Mouse (Mus musculus): ENCODE measurements around the gene Mtmr4. TPM values are rescaled to one million over a fixed set of nuclear protein-coding genes. Genes with fewer than 3 reads are reported as not detected.
A peak's percentile ranks its signal among the peaks of the same experiment; 100 is the strongest.

Mtmr4 gene
- total RNA-seq (2012; rRNA removed): 29.4 and 40.5 TPM in 2 replicates
- total RNA-seq (2014; rRNA removed): 27.2 and 29.5 TPM in 2 replicates
- 31.7 and 32.9 TPM in 2 replicates for polyA plus RNA-seq (2012; ENCODE audit: insufficient read length, low read depth)

DNA sequence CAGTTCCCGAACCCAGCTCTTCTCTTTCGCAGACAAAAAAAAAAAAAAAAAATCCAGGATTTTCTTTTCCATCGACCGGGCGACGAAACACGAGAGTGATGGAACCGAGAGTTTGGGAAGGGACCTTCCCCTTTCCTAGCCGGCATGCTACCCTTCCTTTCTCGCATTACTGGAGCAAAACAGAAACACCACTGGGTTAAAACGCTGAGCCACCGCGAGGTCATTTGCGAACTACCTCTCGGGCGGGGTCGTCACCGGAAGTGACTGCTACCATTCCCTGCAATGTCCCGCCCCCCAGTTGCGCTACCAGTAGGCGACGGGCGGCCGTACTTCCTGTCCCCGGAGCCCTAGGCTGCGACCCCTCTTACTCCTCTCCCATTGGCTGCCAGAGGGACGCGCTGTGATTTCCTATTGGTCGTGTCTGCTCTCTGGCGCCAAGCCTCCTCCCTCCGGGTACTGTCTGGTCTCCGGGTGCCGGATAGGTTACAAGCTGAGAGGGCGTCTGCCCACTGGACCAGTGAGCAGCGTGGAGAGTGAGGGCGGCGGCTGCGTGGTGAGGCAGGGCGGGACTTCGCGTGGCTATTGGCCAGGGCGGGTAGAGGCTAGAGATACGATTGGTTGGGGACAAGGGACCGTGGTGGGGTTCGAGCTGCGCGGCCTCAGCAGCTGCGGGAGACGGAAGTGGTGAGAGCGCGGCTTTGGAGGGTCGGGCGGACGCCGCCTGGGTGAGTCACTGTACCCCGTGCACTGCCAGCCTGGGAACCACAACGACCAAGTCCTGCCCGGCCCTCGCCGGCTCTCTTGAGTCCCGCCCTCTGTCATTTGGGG lies at the start of gene Mtmr4:
Gene Mtmr4, plus strand, starts transcription at position 637 of the 828 bp plus-strand sequence.
- peak within 1 kb of the TSS; percentile 67 for H3K27ac ChIP-seq (ENCODE audit: insufficient read depth, low read depth)
- dilution Hi-C loops (cut with MboI; ENCODE audit: extremely low pct_ligation_motif_present, extremely low pct_unique_long_range_greater_than_20kb, low sequenced_read_pairs) (no loop called here), in situ Hi-C loops (cut with MboI; ENCODE audit: low pct_ligation_motif_present, low pct_unique_long_range_greater_than_20kb, low sequenced_read_pairs) (no loop called here)
- H3K9ac ChIP-seq (ENCODE audit: insufficient read depth, low read depth): peak within 1 kb of the TSS; percentile 82
- H3K4me2 ChIP-seq (ENCODE audit: insufficient read depth, low read depth, poor library complexity, severe bottlenecking): peak within 1 kb of the TSS; percentile 81
- peaks cover 0 to 6% of the 10 kb centered on the region in 2 experiments for H3K36me3 ChIP-seq (replicated peaks in 1 of 2; ENCODE audit: control insufficient read depth in 1 of 2, insufficient read depth in 1 of 2, low read length in 1 of 2)
- no peaks in the 10 kb centered on the region for H3K27me3 ChIP-seq (replicated peaks)
- peaks cover 12% of the 10 kb centered on the region for H3K79me2 ChIP-seq (replicated peaks; ENCODE audit: control insufficient read depth, extremely low read depth, insufficient read depth, poor library complexity, severe bottlenecking)
- TF ChIP-seq TCF12 (IDR thresholded peaks at IDR 0.05; ENCODE audit: low read depth, low read length) (peak; percentile 90), GABPA (IDR thresholded peaks at IDR 0.05; ENCODE audit: insufficient replicate concordance, low read depth, low read length) (no peak; the same call in 1 of the 2 replicates), ZNF384 (IDR thresholded peaks at IDR 0.05; ENCODE audit: low read depth, low read length) (peak; percentile 82), CHD1 (IDR thresholded peaks at IDR 0.05; ENCODE audit: low read depth, low read length) (no peak), POLR2A (IDR thresholded peaks at IDR 0.05; ENCODE audit: low read depth, low read length) (peak; percentile 95), UBTF (IDR thresholded peaks at IDR 0.05; ENCODE audit: low read depth, low read length) (0 out of 2 replicates have a peak, but pooled peaks have one; percentile 45), JUN (IDR thresholded peaks at IDR 0.05; ENCODE audit: insufficient read depth, low read depth, low read length) (no peak), NELFE (IDR thresholded peaks at IDR 0.05; ENCODE audit: low read depth, low read length) (peak; percentile 98), PAX5 (IDR thresholded peaks at IDR 0.05; ENCODE audit: low read length) (no peak), ZMIZ1 (IDR thresholded peaks at IDR 0.05; ENCODE audit: low read depth, low read length) (peak; percentile 87), ZKSCAN1 (IDR thresholded peaks at IDR 0.05; ENCODE audit: borderline replicate concordance, low read depth, low read length) (no peak), CTCF (conservative IDR thresholded peaks at IDR 0.05 in 1 of 2, IDR thresholded peaks at IDR 0.05 in 1 of 2; ENCODE audit: low read depth in 2 of 2, low read length in 2 of 2) (no peak), E2F4 (IDR thresholded peaks at IDR 0.05; ENCODE audit: insufficient replicate concordance, low read depth, low read length) (peak; percentile 88; the same call in 1 of the 2 replicates), MAX (IDR thresholded peaks at IDR 0.05; ENCODE audit: low read length) (peak; percentile 69), TBP (conservative IDR thresholded peaks at IDR 0.05; ENCODE audit: low read depth, low read length) (peak; percentile 93), CHD2 (IDR thresholded peaks at IDR 0.05; ENCODE audit: low read length) (peak; percentile 94), SIN3A (IDR thresholded peaks at IDR 0.05; ENCODE audit: low read length) (peak; percentile 80), JUND (conservative IDR thresholded peaks at IDR 0.05; ENCODE audit: low read depth, low read length) (no peak), MAZ (IDR thresholded peaks at IDR 0.05; ENCODE audit: low read depth, low read length) (peak; percentile 86), USF1 (IDR thresholded peaks at IDR 0.05; ENCODE audit: low read depth, low read length) (no peak), BHLHE40 (IDR thresholded peaks at IDR 0.05; ENCODE audit: low read depth, low read length) (peak; percentile 82), ELF1 (IDR thresholded peaks at IDR 0.05; ENCODE audit: low read depth, low read length) (peak; percentile 93), RCOR1 (conservative IDR thresholded peaks at IDR 0.05; ENCODE audit: low read depth, low read length) (no peak), MEF2A (IDR thresholded peaks at IDR 0.05; ENCODE audit: borderline replicate concordance, low read depth, low read length) (peak; percentile 55; the same call in 1 of the 2 replicates), ETS1 (conservative IDR thresholded peaks at IDR 0.05; ENCODE audit: low read depth, low read length) (peak; percentile 55; the same call in 1 of the 2 replicates), HCFC1 (IDR thresholded peaks at IDR 0.05; ENCODE audit: low read depth, low read length) (peak; percentile 90), MXI1 (IDR thresholded peaks at IDR 0.05; ENCODE audit: low read depth, low read length) (peak; percentile 54; the same call in 1 of the 2 replicates), POLR2AphosphoS2 (IDR thresholded peaks at IDR 0.05; ENCODE audit: low read depth, low read length) (peak; percentile 79; the same call in 1 of the 2 replicates), RAD21 (IDR thresholded peaks at IDR 0.05; ENCODE audit: low read depth, low read length) (no peak), KAT2A (IDR thresholded peaks at IDR 0.05; ENCODE audit: insufficient replicate concordance, low read length) (peak; percentile 86; the same call in 1 of the 2 replicates), ZC3H11A (IDR thresholded peaks at IDR 0.05; ENCODE audit: low read depth, low read length) (no peak), MYC (IDR thresholded peaks at IDR 0.05; ENCODE audit: low read depth, low read length) (peak; percentile 86; the same call in 1 of the 2 replicates), NRF1 (IDR thresholded peaks at IDR 0.05; ENCODE audit: low read depth, low read length) (peak; percentile 84), EP300 (IDR thresholded peaks at IDR 0.05; ENCODE audit: low read length) (no peak)
- no peaks in the 10 kb centered on the region for H3K9me3 ChIP-seq (replicated peaks; ENCODE audit: low read length)
- H3K4me3 ChIP-seq (replicated peaks in 1 of 3; ENCODE audit: low read depth in 2 of 3, low read length in 2 of 3, poor library complexity in 1 of 3): peak within 1 kb of the TSS; percentile 69 to 86 (median 76)
- peak; percentile 100 for DNase-seq (ENCODE audit: extremely low read depth)
- H3K4me1 ChIP-seq (ENCODE audit: control insufficient read depth in 1 of 2, insufficient read depth in 2 of 2): peaks cover 22 to 54% of the 10 kb centered on the region in 2 experiments

Measured in CH12.LX (cell line).